Mouse (Mus musculus): ENCODE results near the gene Hbb-bh2.

Gene Hbb-bh2

DNA sequence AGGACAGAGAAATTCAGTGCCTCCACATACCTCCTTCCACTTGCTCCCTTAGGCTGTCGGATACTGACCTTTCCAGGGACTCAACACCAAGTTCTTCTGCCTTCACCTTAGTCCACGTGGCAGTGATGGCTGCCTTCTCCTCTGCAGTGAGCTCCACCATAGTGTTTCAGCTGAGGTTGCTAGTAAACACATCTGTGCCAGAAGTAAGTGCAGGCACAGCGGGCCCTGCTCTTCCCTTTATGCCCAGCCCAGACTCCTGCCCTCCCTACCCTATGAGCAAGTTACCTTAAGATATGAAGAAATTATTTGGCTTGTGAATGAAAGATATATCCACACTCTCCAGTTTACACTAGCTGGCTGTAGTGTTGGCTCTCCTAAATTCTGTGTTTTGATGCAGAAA, at the start of gene Hbb-bh2:
Gene Hbb-bh2, minus strand, starts transcription at position 253 of the 400 bp plus-strand sequence.
- no peaks in the 10 kb centered on the region for H3K4me1 ChIP-seq (replicated peaks; ENCODE audit: low read depth, low read length)
- TF ChIP-seq CTCF (conservative IDR thresholded peaks at IDR 0.05; ENCODE audit: low read length): no peak
- TF ChIP-seq POU5F1 (IDR thresholded peaks at IDR 0.05; ENCODE audit: borderline replicate concordance, low read length): no peak
- no peak for TF ChIP-seq NANOG (IDR thresholded peaks at IDR 0.05; ENCODE audit: borderline replicate concordance, low read length)
- no peaks in the 10 kb centered on the region for H3K9me3 ChIP-seq (ENCODE audit: low read length)
- H3K27me3 ChIP-seq (ENCODE audit: insufficient read depth, low read length): no peaks in the 10 kb centered on the region
- no peaks in the 10 kb centered on the region for H3K36me3 ChIP-seq (ENCODE audit: insufficient read depth, low read length)
- H3K4me3 ChIP-seq (replicated peaks; ENCODE audit: low read length): no peak within 1 kb of the TSS

DNA sequence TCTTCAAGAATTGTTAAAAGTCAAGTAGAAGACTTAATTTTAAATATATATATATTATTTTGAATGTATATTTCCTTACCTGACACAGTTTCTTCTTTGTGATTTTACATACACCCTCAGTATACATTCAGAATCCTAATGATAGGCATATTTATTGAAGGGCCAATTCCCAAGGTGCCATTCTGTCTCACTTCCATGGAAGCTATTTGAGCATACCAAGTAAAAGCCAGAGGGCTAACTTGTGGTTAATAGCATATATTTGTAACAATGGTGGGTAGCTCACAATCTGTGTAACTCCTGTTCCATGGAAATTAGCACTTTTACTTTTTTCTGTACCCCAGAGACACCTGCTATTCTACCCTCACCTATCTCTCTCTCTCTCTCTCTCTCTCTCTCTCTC, 45.8 kb upstream of the Hbb-bh2 start, which contains the start of gene Olfr66:
Gene Olfr66, minus strand, starts transcription at position 101 of the 400 bp plus-strand sequence.
- Histone ChIP-seq H3K4me3 (replicated peaks; ENCODE audit: low read length) (no peak within 1 kb of the TSS), H3K4me1 (replicated peaks; ENCODE audit: low read depth, low read length) (no peaks in the 10 kb centered on the region), H3K27me3 (ENCODE audit: insufficient read depth, low read length) (no peaks in the 10 kb centered on the region), H3K36me3 (ENCODE audit: insufficient read depth, low read length) (no peaks in the 10 kb centered on the region), H3K9me3 (ENCODE audit: low read length) (0 out of 2 replicates have a peak, but pooled peaks cover 6% of the 10 kb centered on the region)
- no peak for TF ChIP-seq POU5F1 (IDR thresholded peaks at IDR 0.05; ENCODE audit: borderline replicate concordance, low read length)
- TF ChIP-seq CTCF (conservative IDR thresholded peaks at IDR 0.05; ENCODE audit: low read length): no peak
- no peak for TF ChIP-seq NANOG (IDR thresholded peaks at IDR 0.05; ENCODE audit: borderline replicate concordance, low read length)

DNA sequence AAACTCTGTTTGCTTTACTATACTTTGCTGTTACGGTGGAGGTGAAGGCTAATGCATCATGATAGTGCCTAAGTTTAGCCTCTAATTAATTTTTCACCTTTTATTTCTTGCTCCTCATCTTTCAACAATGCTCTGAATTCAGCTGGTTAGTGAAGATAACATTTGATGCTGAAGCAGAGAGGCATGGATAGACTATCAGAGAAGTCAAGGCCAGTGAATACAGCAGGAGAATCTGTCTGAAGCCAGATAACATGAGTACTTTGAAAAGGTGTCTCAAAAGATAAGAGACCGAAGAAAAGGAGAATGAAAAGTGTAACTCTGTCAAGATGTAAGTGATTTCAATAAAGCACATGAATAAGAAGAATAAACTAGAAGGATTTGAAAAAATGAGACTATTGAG, 36.8 kb upstream of the Hbb-bh2 start:
- no peaks in the 10 kb centered on the region for H3K27me3 ChIP-seq (ENCODE audit: insufficient read depth, low read length)
- no peaks in the 10 kb centered on the region for H3K36me3 ChIP-seq (ENCODE audit: insufficient read depth, low read length)
- H3K4me3 ChIP-seq (replicated peaks; ENCODE audit: low read length): no peak overlapping the region
- H3K4me1 ChIP-seq (replicated peaks; ENCODE audit: low read depth, low read length): no peaks in the 10 kb centered on the region
- TF ChIP-seq POU5F1 (IDR thresholded peaks at IDR 0.05; ENCODE audit: borderline replicate concordance, low read length) (no peak), NANOG (IDR thresholded peaks at IDR 0.05; ENCODE audit: borderline replicate concordance, low read length) (no peak), CTCF (conservative IDR thresholded peaks at IDR 0.05; ENCODE audit: low read length) (no peak)
- 0 out of 2 replicates have a peak, but pooled peaks cover 6% of the 10 kb centered on the region for H3K9me3 ChIP-seq (ENCODE audit: low read length)

DNA sequence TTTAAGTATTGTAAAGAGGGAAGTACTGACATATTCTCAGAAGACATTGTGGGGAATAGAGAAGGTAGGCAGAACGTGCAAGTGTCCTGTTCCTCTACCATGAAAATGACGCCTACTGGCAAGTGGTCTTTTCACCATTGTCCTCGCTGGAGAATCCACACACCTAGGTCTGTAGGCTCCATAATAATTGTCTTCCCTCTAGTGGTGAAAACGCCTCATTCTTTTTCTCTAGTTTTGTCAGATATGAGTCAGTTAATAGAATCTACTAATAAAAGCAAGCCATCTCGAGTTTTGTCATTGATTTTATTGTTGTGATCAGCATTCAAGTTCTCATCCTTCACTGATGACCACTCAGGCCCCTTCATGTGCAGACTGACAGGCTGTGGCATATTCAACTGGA, 34.1 kb upstream of the Hbb-bh2 start:
- TF ChIP-seq POU5F1 (IDR thresholded peaks at IDR 0.05; ENCODE audit: borderline replicate concordance, low read length) (no peak), NANOG (IDR thresholded peaks at IDR 0.05; ENCODE audit: borderline replicate concordance, low read length) (no peak), CTCF (conservative IDR thresholded peaks at IDR 0.05; ENCODE audit: low read length) (no peak)
- Histone ChIP-seq H3K4me3 (replicated peaks; ENCODE audit: low read length) (no peak overlapping the region), H3K4me1 (replicated peaks; ENCODE audit: low read depth, low read length) (no peaks in the 10 kb centered on the region), H3K36me3 (ENCODE audit: insufficient read depth, low read length) (no peaks in the 10 kb centered on the region), H3K27me3 (ENCODE audit: insufficient read depth, low read length) (no peaks in the 10 kb centered on the region), H3K9me3 (ENCODE audit: low read length) (no peaks in the 10 kb centered on the region)

DNA sequence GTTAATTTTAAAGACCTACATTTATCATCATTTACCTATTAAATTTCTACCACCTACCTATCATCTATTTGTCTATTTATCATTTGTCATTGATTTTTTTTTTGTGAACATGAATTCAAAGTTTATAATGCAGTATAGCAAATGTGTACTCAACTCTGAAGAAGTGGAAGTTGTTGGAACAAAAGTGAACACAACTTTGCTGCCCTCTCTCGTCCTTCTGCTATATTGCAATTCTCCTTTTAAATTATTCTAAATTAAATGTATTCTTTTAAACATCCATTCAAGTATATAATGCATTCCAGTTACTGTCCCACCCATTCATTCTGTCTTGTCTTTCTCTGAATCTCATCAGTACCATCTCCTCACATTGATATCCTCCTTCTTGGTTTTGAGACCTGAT, 32.7 kb upstream of the Hbb-bh2 start:
- Histone ChIP-seq H3K4me3 (replicated peaks; ENCODE audit: low read length) (no peak overlapping the region), H3K36me3 (ENCODE audit: insufficient read depth, low read length) (no peaks in the 10 kb centered on the region), H3K27me3 (ENCODE audit: insufficient read depth, low read length) (no peaks in the 10 kb centered on the region), H3K4me1 (replicated peaks; ENCODE audit: low read depth, low read length) (no peaks in the 10 kb centered on the region), H3K9me3 (ENCODE audit: low read length) (no peaks in the 10 kb centered on the region)
- no peak for TF ChIP-seq CTCF (conservative IDR thresholded peaks at IDR 0.05; ENCODE audit: low read length)
- no peak for TF ChIP-seq POU5F1 (IDR thresholded peaks at IDR 0.05; ENCODE audit: borderline replicate concordance, low read length)
- no peak for TF ChIP-seq NANOG (IDR thresholded peaks at IDR 0.05; ENCODE audit: borderline replicate concordance, low read length)

DNA sequence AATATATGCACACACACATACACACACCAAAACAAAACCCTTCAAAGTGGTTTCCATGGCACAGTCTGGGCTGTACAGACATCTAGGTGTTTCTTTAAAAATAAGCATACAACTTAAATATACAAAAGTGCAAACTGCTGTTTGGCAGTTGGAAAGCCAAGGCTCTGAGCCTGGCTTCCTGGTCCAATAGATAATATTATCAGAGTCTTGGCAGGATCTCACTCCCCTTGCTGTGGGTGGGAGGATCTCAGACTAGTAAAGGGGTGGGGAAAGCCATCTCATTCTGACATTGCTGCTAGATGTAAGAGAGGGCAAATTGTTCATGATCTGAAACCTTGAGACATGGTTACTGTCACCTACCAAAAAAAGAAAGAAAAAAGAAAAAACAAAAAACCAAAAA, 30.3 kb upstream of the Hbb-bh2 start:
- H3K4me1 ChIP-seq (replicated peaks; ENCODE audit: low read depth, low read length): no peaks in the 10 kb centered on the region
- no peaks in the 10 kb centered on the region for H3K36me3 ChIP-seq (ENCODE audit: insufficient read depth, low read length)
- H3K4me3 ChIP-seq (replicated peaks; ENCODE audit: low read length): no peak overlapping the region
- no peaks in the 10 kb centered on the region for H3K27me3 ChIP-seq (ENCODE audit: insufficient read depth, low read length)
- TF ChIP-seq CTCF (conservative IDR thresholded peaks at IDR 0.05; ENCODE audit: low read length) (no peak), NANOG (IDR thresholded peaks at IDR 0.05; ENCODE audit: borderline replicate concordance, low read length) (no peak), POU5F1 (IDR thresholded peaks at IDR 0.05; ENCODE audit: borderline replicate concordance, low read length) (no peak)
- no peaks in the 10 kb centered on the region for H3K9me3 ChIP-seq (ENCODE audit: low read length)

DNA sequence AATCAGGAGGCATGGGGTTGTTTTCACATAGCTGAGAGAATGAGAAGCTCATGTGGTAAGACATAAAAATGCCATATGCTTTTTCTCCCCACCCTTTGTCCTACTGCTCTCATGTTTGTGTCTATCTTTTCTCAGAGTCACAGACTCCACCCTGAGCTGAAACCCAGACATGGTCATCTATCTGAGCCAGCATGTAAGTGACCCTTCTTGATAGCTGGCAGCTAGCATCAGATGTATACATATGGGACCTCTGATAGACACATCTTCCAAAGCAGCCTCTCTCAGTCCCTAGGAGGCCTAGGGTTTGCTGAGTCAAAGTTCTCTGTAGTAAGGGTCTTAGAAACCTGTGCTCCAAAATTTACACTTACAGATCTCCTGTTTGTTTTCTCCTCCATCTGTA, 25.4 kb upstream of the Hbb-bh2 start:
- H3K27me3 ChIP-seq (ENCODE audit: insufficient read depth, low read length): no peaks in the 10 kb centered on the region
- peaks cover 10% of the 10 kb centered on the region for H3K4me1 ChIP-seq (replicated peaks; ENCODE audit: low read depth, low read length)
- no peaks in the 10 kb centered on the region for H3K9me3 ChIP-seq (ENCODE audit: low read length)
- TF ChIP-seq NANOG (IDR thresholded peaks at IDR 0.05; ENCODE audit: borderline replicate concordance, low read length) (no peak), POU5F1 (IDR thresholded peaks at IDR 0.05; ENCODE audit: borderline replicate concordance, low read length) (no peak), CTCF (conservative IDR thresholded peaks at IDR 0.05; ENCODE audit: low read length) (no peak)
- H3K4me3 ChIP-seq (replicated peaks; ENCODE audit: low read length): no peak overlapping the region
- H3K36me3 ChIP-seq (ENCODE audit: insufficient read depth, low read length): no peaks in the 10 kb centered on the region

DNA sequence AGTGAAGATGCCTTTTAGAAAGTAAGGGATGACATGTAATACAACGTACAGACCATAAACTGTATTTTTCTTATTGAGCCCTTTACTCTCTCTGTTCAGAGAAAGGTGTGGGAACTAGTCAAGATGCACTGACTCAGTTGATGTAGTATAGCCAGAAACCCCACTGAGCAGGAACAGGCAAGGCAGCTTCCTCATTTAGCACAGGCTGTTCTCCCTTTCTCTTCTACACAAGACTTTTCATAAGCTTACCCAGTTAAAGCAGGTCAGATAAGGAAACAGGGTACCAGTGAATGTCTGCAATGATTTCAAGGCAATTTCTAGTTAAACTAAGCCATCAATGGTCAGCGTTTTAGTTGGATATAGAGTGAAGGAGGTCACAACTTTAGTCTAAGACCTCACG, 21.2 kb upstream of the Hbb-bh2 start:
- no peaks in the 10 kb centered on the region for H3K9me3 ChIP-seq (ENCODE audit: low read length)
- TF ChIP-seq POU5F1 (IDR thresholded peaks at IDR 0.05; ENCODE audit: borderline replicate concordance, low read length) (no peak), CTCF (conservative IDR thresholded peaks at IDR 0.05; ENCODE audit: low read length) (no peak)
- H3K4me1 ChIP-seq (replicated peaks; ENCODE audit: low read depth, low read length): peaks cover 10% of the 10 kb centered on the region
- no peak overlapping the region for H3K4me3 ChIP-seq (replicated peaks; ENCODE audit: low read length)
- H3K27me3 ChIP-seq (ENCODE audit: insufficient read depth, low read length): no peaks in the 10 kb centered on the region
- H3K36me3 ChIP-seq (ENCODE audit: insufficient read depth, low read length): no peaks in the 10 kb centered on the region

DNA sequence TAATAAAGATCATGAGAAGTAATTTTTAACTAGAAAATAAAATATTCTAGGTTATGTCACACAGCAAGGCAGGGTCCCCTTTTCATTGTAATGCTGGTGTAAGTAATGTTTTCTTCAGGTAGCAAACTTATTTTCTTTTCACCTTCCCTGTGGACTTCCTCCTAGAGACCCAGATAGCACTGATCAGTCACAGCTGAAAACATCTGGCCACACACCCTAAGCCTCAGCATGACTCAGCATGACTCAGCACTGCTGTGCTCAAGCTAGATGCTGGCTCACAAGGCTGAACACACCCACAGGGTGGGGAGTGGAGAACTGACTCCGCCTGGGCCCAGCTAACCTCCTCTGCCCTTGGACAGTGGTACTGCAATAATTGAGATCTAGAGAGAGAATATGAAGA, 20.5 kb upstream of the Hbb-bh2 start:
- H3K4me1 ChIP-seq (replicated peaks; ENCODE audit: low read depth, low read length): peaks cover 10% of the 10 kb centered on the region
- no peaks in the 10 kb centered on the region for H3K27me3 ChIP-seq (ENCODE audit: insufficient read depth, low read length)
- TF ChIP-seq NANOG (IDR thresholded peaks at IDR 0.05; ENCODE audit: borderline replicate concordance, low read length) (no peak), CTCF (conservative IDR thresholded peaks at IDR 0.05; ENCODE audit: low read length) (no peak), POU5F1 (IDR thresholded peaks at IDR 0.05; ENCODE audit: borderline replicate concordance, low read length) (no peak)
- H3K4me3 ChIP-seq (replicated peaks; ENCODE audit: low read length): no peak overlapping the region
- H3K9me3 ChIP-seq (ENCODE audit: low read length): no peaks in the 10 kb centered on the region
- H3K36me3 ChIP-seq (ENCODE audit: insufficient read depth, low read length): no peaks in the 10 kb centered on the region
